Mouse (Mus musculus) adrenal gland (tissue): ENCODE results near the gene Mup7.
"Not testable (repeated sequence)": the region's sequence is repeated elsewhere in the genome, so short reads cannot be mapped to it uniquely, and the experiment has no call there.

Source experiments
- intact Hi-C: fragments of 180-260 bp; cut with DNase I; formaldehyde crosslinking; loops from one replicate; pipeline ENCODE4 v1.15.1; 2025
- long read RNA-seq, 2 experiments: library from polyadenylated mRNA; unstranded; transcript quantifications; one replicate each; pipeline ENCODE4 v2.0.0; 2020; ENCODE audit warnings: borderline replicate concordance in 1 of 2; ENCODE audit not compliant: insufficient replicate concordance in 1 of 2

The Mup7 gene
- long read RNA-seq, experiment 1: 0 reads
- long read RNA-seq, experiment 2: 0 reads

- intact Hi-C loops: not testable (repeated sequence)
These were observed at the start of gene Mup7 for GRCm38 (mm10) chr4:60070375-60070774. TSS of gene Mup7 (minus strand) at chr4:60070475.

- intact Hi-C loops: not testable (repeated sequence)
These were observed 9.6 kb upstream of the Mup7 start for GRCm38 (mm10) chr4:60079865-60080264.

- intact Hi-C loops: not testable (repeated sequence)
These were observed 40.8 kb downstream of the Mup7 start for GRCm38 (mm10) chr4:60029334-60030111.

GRCm38 (mm10) chr4:60020141-60020540 is 50.1 kb downstream of the Mup7 start:
- intact Hi-C loops: not testable (repeated sequence)
